Mouse (Mus musculus): ENCODE measurements around the gene Slc27a2. TPM values are rescaled to one million over a fixed set of nuclear protein-coding genes. Genes with fewer than 3 reads are reported as not detected.
A peak's percentile ranks its signal among the peaks of the same experiment; 100 is the strongest.

Gene Slc27a2
- polyA plus RNA-seq, 1 experiment from 2014 or later: 6.9 TPM

GRCm38 (mm10) chr2:126577362-126577761, 25.2 kb downstream of the Slc27a2 start:
- WGBS: 88% methylated on average over 5 of the region's 5 CpGs
- no peak for ATAC-seq

GRCm38 (mm10) chr2:126579282-126579681, 27.1 kb downstream of the Slc27a2 start:
- Histone ChIP-seq H3K9me3 (ENCODE audit: control insufficient read depth, low read length) (no peaks in the 10 kb centered on the region), H3K9ac (replicated peaks; ENCODE audit: low read depth, low read length) (no peak overlapping the region), H3K36me3 (ENCODE audit: control insufficient read depth, insufficient read depth) (no peaks in the 10 kb centered on the region), H3K4me2 (ENCODE audit: low read length) (no peak overlapping the region), H3K4me1 (replicated peaks; ENCODE audit: control insufficient read depth, insufficient read depth, low read length) (no peaks in the 10 kb centered on the region), H3K27ac (ENCODE audit: low read length) (no peak overlapping the region), H3K27me3 (replicated peaks; ENCODE audit: control insufficient read depth, insufficient read depth, low read length) (no peaks in the 10 kb centered on the region), H3K4me3 (replicated peaks; ENCODE audit: low read length) (no peak overlapping the region)
- 94% methylated on average over 1 of the region's 1 CpGs for WGBS
- ATAC-seq: no peak

More at GRCm38 (mm10) chr2:126577362-126577761, 25.2 kb downstream of the Slc27a2 start:
- Histone ChIP-seq H3K9me3 (ENCODE audit: control insufficient read depth, low read length) (no peaks in the 10 kb centered on the region), H3K36me3 (ENCODE audit: control insufficient read depth, insufficient read depth) (no peaks in the 10 kb centered on the region), H3K9ac (replicated peaks; ENCODE audit: low read depth, low read length) (no peak overlapping the region), H3K27me3 (replicated peaks; ENCODE audit: control insufficient read depth, insufficient read depth, low read length) (no peaks in the 10 kb centered on the region), H3K27ac (ENCODE audit: low read length) (no peak overlapping the region), H3K4me1 (replicated peaks; ENCODE audit: control insufficient read depth, insufficient read depth, low read length) (no peaks in the 10 kb centered on the region), H3K4me3 (replicated peaks; ENCODE audit: low read length) (no peak overlapping the region), H3K4me2 (ENCODE audit: low read length) (no peak overlapping the region)

GRCm38 (mm10) chr2:126583960-126584359, 31.8 kb downstream of the Slc27a2 start:
- Histone ChIP-seq H3K9ac (replicated peaks; ENCODE audit: low read depth, low read length) (no peak overlapping the region), H3K27me3 (replicated peaks; ENCODE audit: control insufficient read depth, insufficient read depth, low read length) (no peaks in the 10 kb centered on the region), H3K9me3 (ENCODE audit: control insufficient read depth, low read length) (no peaks in the 10 kb centered on the region), H3K4me1 (replicated peaks; ENCODE audit: control insufficient read depth, insufficient read depth, low read length) (no peaks in the 10 kb centered on the region), H3K4me2 (ENCODE audit: low read length) (no peak overlapping the region), H3K27ac (ENCODE audit: low read length) (no peak overlapping the region), H3K4me3 (replicated peaks; ENCODE audit: low read length) (no peak overlapping the region), H3K36me3 (ENCODE audit: control insufficient read depth, insufficient read depth) (no peaks in the 10 kb centered on the region)
- no peak for ATAC-seq
- WGBS: 81% methylated on average over 6 of the region's 6 CpGs

GRCm38 (mm10) chr2:126584621-126585369, 32.6 kb downstream of the Slc27a2 start:
- H3K27ac ChIP-seq (ENCODE audit: low read length): no peak overlapping the region
- H3K4me2 ChIP-seq (ENCODE audit: low read length): no peak overlapping the region
- H3K9ac ChIP-seq (replicated peaks; ENCODE audit: low read depth, low read length): no peak overlapping the region
- H3K4me3 ChIP-seq (replicated peaks; ENCODE audit: low read length): no peak overlapping the region
- 86% methylated on average over 8 of the region's 8 CpGs for WGBS
- H3K36me3 ChIP-seq (ENCODE audit: control insufficient read depth, insufficient read depth): no peaks in the 10 kb centered on the region
- H3K9me3 ChIP-seq (ENCODE audit: control insufficient read depth, low read length): no peaks in the 10 kb centered on the region
- H3K27me3 ChIP-seq (replicated peaks; ENCODE audit: control insufficient read depth, insufficient read depth, low read length): no peaks in the 10 kb centered on the region
- ATAC-seq: no peak
- no peaks in the 10 kb centered on the region for H3K4me1 ChIP-seq (replicated peaks; ENCODE audit: control insufficient read depth, insufficient read depth, low read length)

- Histone ChIP-seq H3K36me3 (ENCODE audit: control insufficient read depth, insufficient read depth) (no peaks in the 10 kb centered on the region), H3K9ac (replicated peaks; ENCODE audit: low read depth, low read length) (no peak overlapping the region), H3K4me2 (ENCODE audit: low read length) (no peak overlapping the region), H3K27ac (ENCODE audit: low read length) (no peak overlapping the region), H3K4me1 (replicated peaks; ENCODE audit: control insufficient read depth, insufficient read depth, low read length) (no peaks in the 10 kb centered on the region), H3K27me3 (replicated peaks; ENCODE audit: control insufficient read depth, insufficient read depth, low read length) (no peaks in the 10 kb centered on the region), H3K9me3 (ENCODE audit: control insufficient read depth, low read length) (no peaks in the 10 kb centered on the region), H3K4me3 (replicated peaks; ENCODE audit: low read length) (no peak overlapping the region)
- 92% methylated on average over 3 of the region's 3 CpGs for WGBS
- no peak for ATAC-seq
Measured at GRCm38 (mm10) chr2:126587468-126587867, 35.3 kb downstream of the Slc27a2 start.

GRCm38 (mm10) chr2:126591304-126591703, 39.1 kb downstream of the Slc27a2 start:
- Histone ChIP-seq H3K27me3 (replicated peaks; ENCODE audit: control insufficient read depth, insufficient read depth, low read length) (no peaks in the 10 kb centered on the region), H3K4me2 (ENCODE audit: low read length) (no peak overlapping the region), H3K9ac (replicated peaks; ENCODE audit: low read depth, low read length) (no peak overlapping the region), H3K36me3 (ENCODE audit: control insufficient read depth, insufficient read depth) (no peaks in the 10 kb centered on the region), H3K4me1 (replicated peaks; ENCODE audit: control insufficient read depth, insufficient read depth, low read length) (peaks cover 3% of the 10 kb centered on the region; the same call in 1 of the 2 replicates), H3K9me3 (ENCODE audit: control insufficient read depth, low read length) (no peaks in the 10 kb centered on the region), H3K4me3 (replicated peaks; ENCODE audit: low read length) (no peak overlapping the region), H3K27ac (ENCODE audit: low read length) (no peak overlapping the region)
- ATAC-seq: no peak
- WGBS: 89% methylated on average over 4 of the region's 4 CpGs

GRCm38 (mm10) chr2:126593831-126594610, 41.8 kb downstream of the Slc27a2 start:
- WGBS: 37% methylated on average over 26 of the region's 26 CpGs

GRCm38 (mm10) chr2:126596347-126597072, 44.3 kb downstream of the Slc27a2 start:
- H3K9ac ChIP-seq (replicated peaks; ENCODE audit: low read depth, low read length): no peak overlapping the region
- no peaks in the 10 kb centered on the region for H3K27me3 ChIP-seq (replicated peaks; ENCODE audit: control insufficient read depth, insufficient read depth, low read length)
- H3K4me2 ChIP-seq (ENCODE audit: low read length): no peak overlapping the region
- no peak overlapping the region for H3K4me3 ChIP-seq (replicated peaks; ENCODE audit: low read length)
- H3K9me3 ChIP-seq (ENCODE audit: control insufficient read depth, low read length): no peaks in the 10 kb centered on the region
- WGBS: 94% methylated on average over 7 of the region's 7 CpGs
- ATAC-seq: no peak
- H3K27ac ChIP-seq (ENCODE audit: low read length): no peak overlapping the region
- peaks cover 3% of the 10 kb centered on the region; the same call in 1 of the 2 replicates for H3K4me1 ChIP-seq (replicated peaks; ENCODE audit: control insufficient read depth, insufficient read depth, low read length)
- no peaks in the 10 kb centered on the region for H3K36me3 ChIP-seq (ENCODE audit: control insufficient read depth, insufficient read depth)

More at GRCm38 (mm10) chr2:126593831-126594610, 41.8 kb downstream of the Slc27a2 start:
- peak overlapping the region; percentile 30 for H3K4me3 ChIP-seq (replicated peaks; ENCODE audit: low read length)
- H3K9ac ChIP-seq (replicated peaks; ENCODE audit: low read depth, low read length): no peak overlapping the region
- H3K9me3 ChIP-seq (ENCODE audit: control insufficient read depth, low read length): no peaks in the 10 kb centered on the region
- H3K4me1 ChIP-seq (replicated peaks; ENCODE audit: control insufficient read depth, insufficient read depth, low read length): peaks cover 3% of the 10 kb centered on the region; the same call in 1 of the 2 replicates
- peak; percentile 78 for ATAC-seq
- H3K36me3 ChIP-seq (ENCODE audit: control insufficient read depth, insufficient read depth): no peaks in the 10 kb centered on the region
- H3K27ac ChIP-seq (ENCODE audit: low read length): no peak overlapping the region
- H3K4me2 ChIP-seq (ENCODE audit: low read length): peak overlapping the region; percentile 54
- H3K27me3 ChIP-seq (replicated peaks; ENCODE audit: control insufficient read depth, insufficient read depth, low read length): no peaks in the 10 kb centered on the region
